Comparison of ENCODE assay signal across 8 mouse cellular contexts in genomic region chr8:4252116-4252760, GRCm38 (mm10). TPM values are rescaled to one million over a fixed set of nuclear protein-coding genes. Genes with fewer than 3 reads are reported as not detected.
DNase-seq lines count a peak whose midpoint lies in the region; ATAC-seq and TF ChIP-seq lines count a peak whose summit lies in the region.

No protein-coding gene starts in this region.

- H3ac ChIP-seq in myocyte (ENCODE audit: control insufficient read depth, insufficient read length), result peak overlapping the region; percentile 74

- WGBS in kidney, embryonic 15.5 days, result 48% methylated on average over 8 of the region's 8 CpGs
- WGBS in hindbrain, embryonic 16.5 days, result 47% methylated on average over 8 of the region's 8 CpGs

- peaks cover 51% of the 10 kb centered on the region for H3K4me1 ChIP-seq in kidney, embryonic 15.5 days
- H3K4me1 ChIP-seq in brown adipose tissue, adult 24 weeks (ENCODE audit: control insufficient read depth, insufficient read depth, insufficient read length, low read length), result peaks cover 2% of the 10 kb centered on the region; the same call in 1 of the 2 replicates
- peaks cover 23% of the 10 kb centered on the region for H3K4me1 ChIP-seq in hindbrain, embryonic 16.5 days (ENCODE audit: control insufficient read depth, insufficient read depth, low read depth, low read length)

- no peaks in the 10 kb centered on the region for H3K79me2 ChIP-seq in myocyte (ENCODE audit: control insufficient read depth, insufficient read depth)

- ATAC-seq in kidney, embryonic 15.5 days (replicated peaks; ENCODE audit: low FRiP score), result no peak
- ATAC-seq in hindbrain, embryonic 16.5 days, result no peak

- no peak for TF ChIP-seq POLR2A in myocyte (IDR thresholded peaks at IDR 0.05; ENCODE audit: insufficient read length, low read depth)

- H3K9me3 ChIP-seq in kidney, embryonic 15.5 days (replicated peaks), result no peaks in the 10 kb centered on the region
- H3K9me3 ChIP-seq in hindbrain, embryonic 16.5 days (ENCODE audit: control insufficient read depth, low read length), result no peaks in the 10 kb centered on the region

- no peak for DNase-seq in kidney, postnatal 36 days
- no peak for DNase-seq in urinary bladder, adult 2 months (ENCODE audit: low spot score)
- no peak for DNase-seq in gastrocnemius, postnatal 10 days
- DNase-seq in right cerebral cortex, postnatal 4 days, result no peak

- H3K36me3 ChIP-seq in kidney, embryonic 15.5 days, result peaks cover 40% of the 10 kb centered on the region
- peaks cover 32% of the 10 kb centered on the region for H3K36me3 ChIP-seq in hindbrain, embryonic 16.5 days (ENCODE audit: control insufficient read depth, insufficient read depth, low read length)
- no peaks in the 10 kb centered on the region for H3K36me3 ChIP-seq in myocyte (ENCODE audit: control insufficient read depth, insufficient read depth)

- H3K4me3 ChIP-seq in kidney, embryonic 15.5 days (replicated peaks), result peak overlapping the region; percentile 94
- H3K4me3 ChIP-seq in brown adipose tissue, adult 24 weeks (ENCODE audit: insufficient read depth, low read depth, low read length), result peak overlapping the region; percentile 96
- H3K4me3 ChIP-seq in hindbrain, embryonic 16.5 days (ENCODE audit: low read length), result peak overlapping the region; percentile 98
- peak overlapping the region; percentile 46 for H3K4me3 ChIP-seq in myocyte

- H3K4me2 ChIP-seq in kidney, embryonic 15.5 days, result peak overlapping the region; percentile 81
- H3K4me2 ChIP-seq in hindbrain, embryonic 16.5 days (ENCODE audit: low read length), result peak overlapping the region; percentile 59
- peak overlapping the region; percentile 99 for H3K4me2 ChIP-seq in myocyte (ENCODE audit: low read depth)

- no peaks in the 10 kb centered on the region for H3K27me3 ChIP-seq in kidney, embryonic 15.5 days
- H3K27me3 ChIP-seq in hindbrain, embryonic 16.5 days (replicated peaks; ENCODE audit: control insufficient read depth, insufficient read depth, low read length), result no peaks in the 10 kb centered on the region
- no peaks in the 10 kb centered on the region for H3K27me3 ChIP-seq in myocyte (ENCODE audit: control insufficient read depth, insufficient read depth, insufficient read length)

- peak overlapping the region; percentile 63; the same call in 1 of the 2 replicates for H3K27ac ChIP-seq in kidney, embryonic 15.5 days
- 0 out of 2 replicates have a peak overlapping the region, but pooled peaks have one; percentile 40 for H3K27ac ChIP-seq in brown adipose tissue, adult 24 weeks (replicated peaks; ENCODE audit: low read depth, low read length)
- H3K27ac ChIP-seq in hindbrain, embryonic 16.5 days (ENCODE audit: low read depth, low read length), result peak overlapping the region; percentile 97

- peak overlapping the region; percentile 97 for H3K9ac ChIP-seq in kidney, embryonic 15.5 days
- H3K9ac ChIP-seq in hindbrain, embryonic 16.5 days (ENCODE audit: low read depth, low read length), result peak overlapping the region; percentile 98

TF ChIP-seq in myocyte, 11 proteins besides CTCF, POLR2A, EP300 and RAD21:
- TF ChIP-seq POLR2AphosphoS2 (IDR thresholded peaks at IDR 0.05; ENCODE audit: insufficient read length, low read depth), result peak; percentile 3
- TF ChIP-seq MYOD1 (IDR thresholded peaks at IDR 0.05; ENCODE audit: control insufficient read depth in 1 of 3, insufficient read length in 2 of 3, low read depth in 2 of 3), result no peak
TF ChIP-seq in myocyte: peak in this region for 1.

RNA-seq across cellular contexts. Expression of gene Snapc2, which starts 0.6 kb away (rescaled TPM):
- 56.1 and 62.9 TPM in 2 replicates for polyA plus RNA-seq in kidney, embryonic 15.5 days (2015; fragmentation: Nextera tagmentation; extraction: Ambion mirVana)
- polyA plus RNA-seq in brown adipose tissue, adult 24 weeks (2012; ENCODE audit: insufficient read depth, insufficient read length, missing spikeins), result 11.6 and 13.5 TPM in 2 replicates
- 71.6 and 72.2 TPM in 2 replicates for polyA plus RNA-seq in hindbrain, embryonic 16.5 days (2015; fragmentation: Nextera tagmentation; extraction: Ambion mirVana)
- 36.2 TPM for polyA plus RNA-seq in myocyte (2012; fragmentation: generic; extraction: Trizol)
- 50.9 and 56.7 TPM in 2 replicates for polyA plus RNA-seq in urinary bladder, adult 2 months (2012; rRNA removed)
- 10 to 100 TPM; 13.0 to 15.4 TPM for total RNA-seq in gastrocnemius, postnatal 10 days (2021)

RNA-seq across cellular contexts. Expression of gene Tgfbr3l, which starts 4.2 kb away (rescaled TPM):
- polyA plus RNA-seq in kidney, embryonic 15.5 days (2015; fragmentation: Nextera tagmentation; extraction: Ambion mirVana), result 3.8 and 6.5 TPM in 2 replicates
- polyA plus RNA-seq in brown adipose tissue, adult 24 weeks (2012; ENCODE audit: insufficient read depth, insufficient read length, missing spikeins), result 1.5 TPM in 1 of 2 replicates, not detected in the other
- 2.8 and 3.7 TPM in 2 replicates for polyA plus RNA-seq in hindbrain, embryonic 16.5 days (2015; fragmentation: Nextera tagmentation; extraction: Ambion mirVana)
- 1.4 TPM for polyA plus RNA-seq in myocyte (2012; fragmentation: generic; extraction: Trizol)
- 31.6 and 33.6 TPM in 2 replicates for polyA plus RNA-seq in urinary bladder, adult 2 months (2012; rRNA removed)
- total RNA-seq in gastrocnemius, postnatal 10 days (2021), result 1 to 10 TPM; 2.8 to 5.1 TPM

RNA-seq across cellular contexts. Expression of gene Ctxn1, which starts 6.8 kb away (rescaled TPM):
- polyA plus RNA-seq in kidney, embryonic 15.5 days (2015; fragmentation: Nextera tagmentation; extraction: Ambion mirVana), result 98.6 and 110 TPM in 2 replicates
- polyA plus RNA-seq in brown adipose tissue, adult 24 weeks (2012; ENCODE audit: insufficient read depth, insufficient read length, missing spikeins), result 1.7 TPM in 1 of 2 replicates, not detected in the other
- 278 and 289 TPM in 2 replicates for polyA plus RNA-seq in hindbrain, embryonic 16.5 days (2015; fragmentation: Nextera tagmentation; extraction: Ambion mirVana)
- 32.6 TPM for polyA plus RNA-seq in myocyte (2012; fragmentation: generic; extraction: Trizol)
- 98.2 and 133 TPM in 2 replicates for polyA plus RNA-seq in urinary bladder, adult 2 months (2012; rRNA removed)
- 1 to 10 TPM; 3.8 to 4.5 TPM for total RNA-seq in gastrocnemius, postnatal 10 days (2021)

RNA-seq across cellular contexts. Expression of gene Gm49320, which starts 13.6 kb away (rescaled TPM):
- polyA plus RNA-seq in kidney, embryonic 15.5 days (2015; fragmentation: Nextera tagmentation; extraction: Ambion mirVana), result 0.86 and 0.91 TPM in 2 replicates
- polyA plus RNA-seq in brown adipose tissue, adult 24 weeks (2012; ENCODE audit: insufficient read depth, insufficient read length, missing spikeins), result not detected in 2 replicates
- 0.59 and 0.71 TPM in 2 replicates for polyA plus RNA-seq in hindbrain, embryonic 16.5 days (2015; fragmentation: Nextera tagmentation; extraction: Ambion mirVana)
- 0.36 TPM for polyA plus RNA-seq in myocyte (2012; fragmentation: generic; extraction: Trizol)
- polyA plus RNA-seq in urinary bladder, adult 2 months (2012; rRNA removed), result 4.3 and 5.9 TPM in 2 replicates
- total RNA-seq in gastrocnemius, postnatal 10 days (2021), result under 1 TPM; 0.14 to 0.31 TPM

RNA-seq across cellular contexts. Expression of gene Map2k7, which starts 13.7 kb away (rescaled TPM):
- 28.0 and 31.5 TPM in 2 replicates for polyA plus RNA-seq in kidney, embryonic 15.5 days (2015; fragmentation: Nextera tagmentation; extraction: Ambion mirVana)
- 29.3 and 35.9 TPM in 2 replicates for polyA plus RNA-seq in brown adipose tissue, adult 24 weeks (2012; ENCODE audit: insufficient read depth, insufficient read length, missing spikeins)
- 24.8 and 28.5 TPM in 2 replicates for polyA plus RNA-seq in hindbrain, embryonic 16.5 days (2015; fragmentation: Nextera tagmentation; extraction: Ambion mirVana)
- 35.0 TPM for polyA plus RNA-seq in myocyte (2012; fragmentation: generic; extraction: Trizol)
- polyA plus RNA-seq in urinary bladder, adult 2 months (2012; rRNA removed), result 39.9 and 50.3 TPM in 2 replicates
- total RNA-seq in gastrocnemius, postnatal 10 days (2021), result 10 to 100 TPM; 61.4 to 65.5 TPM

Comparison
In these comparisons a context has a peak if more than half of its experiments do, and no peak if none do; other contexts are left out.
1. H3K27ac ChIP-seq: peak in every context shown above with its lines; median percentile 97 in hindbrain, embryonic 16.5 days; 63 in kidney, embryonic 15.5 days; 40 in brown adipose tissue, adult 24 weeks.
2. H3K4me3 ChIP-seq: peak in every context shown above with its lines; median percentile 98 in hindbrain, embryonic 16.5 days; 96 in brown adipose tissue, adult 24 weeks; 94 in kidney, embryonic 15.5 days; 46 in myocyte.
3. RNA of gene Ctxn1, which starts 6.8 kb away (polyA plus RNA-seq): 278 to 289 TPM in hindbrain, embryonic 16.5 days, 98.6 to 110 TPM in kidney, embryonic 15.5 days, 98.2 to 133 TPM in urinary bladder, adult 2 months and 32.6 TPM in myocyte (single experiment); 1.7 TPM in brown adipose tissue, adult 24 weeks; every median in the first group is over 10 times any median in the second.
4. Peak in every context shown above with its lines, with median percentiles within 50 percentile points of each other: H3K4me2 ChIP-seq.